In the genomic region with DNA sequence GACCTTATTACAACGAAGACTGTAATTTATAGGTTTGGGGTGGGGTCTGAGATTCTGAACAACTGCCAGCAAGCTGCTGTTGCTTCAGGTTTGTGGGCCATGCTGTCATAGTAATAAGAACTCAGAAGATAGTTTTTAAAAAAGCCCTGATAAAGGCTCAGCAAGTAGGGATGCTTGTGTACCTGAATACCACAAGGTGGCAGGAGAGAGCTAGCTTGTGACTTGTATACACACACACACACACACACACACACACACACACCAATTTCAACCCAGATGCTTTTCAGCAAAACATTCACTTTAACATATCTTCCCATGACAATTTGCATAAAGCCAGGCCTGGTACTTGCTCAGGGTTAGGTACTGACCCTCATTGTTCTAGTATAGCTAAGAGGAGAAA, we compare ENCODE assay signal across 11 mouse cellular contexts. TPM values are rescaled to one million over a fixed set of nuclear protein-coding genes. Genes with fewer than 3 reads are reported as not detected.
DNase-seq lines count a peak whose midpoint lies in the region; ATAC-seq and TF ChIP-seq lines count a peak whose summit lies in the region.
"Had no signal": no experiment of that assay in that cellular context is flagged by ENCODE, and none has a peak within 500 bp of the region (broad histone marks: within the 10 kb centered on the region; RNA-seq: fewer than 3 reads in every experiment).

No protein-coding gene starts in this region.

- no peak overlapping the region for H3K9ac ChIP-seq in embryonic facial prominence, embryonic 14.5 days (ENCODE audit: low read depth, low read length)
- H3K9ac ChIP-seq: embryonic facial prominence, embryonic 15.5 days; liver, embryonic 13.5 days had no signal

- H3K36me3 ChIP-seq in embryonic facial prominence, embryonic 14.5 days (ENCODE audit: control insufficient read depth, insufficient read depth, low read length), result no peaks in the 10 kb centered on the region
- H3K36me3 ChIP-seq: embryonic facial prominence, embryonic 15.5 days; liver, embryonic 13.5 days had no signal

- 51% methylated on average over 1 of the region's 1 CpGs for WGBS in cerebellum, adult 2 months
- WGBS in embryonic facial prominence, embryonic 14.5 days, result 32% methylated on average over 1 of the region's 1 CpGs

- DNase-seq in cerebellum, adult 2 months, result peak in 1 of 2 experiments; percentile 38
- no peak for DNase-seq in cerebellum, postnatal 4 days (ENCODE audit: low spot score in 2 of 2)
- peak; percentile 18 to 22 for DNase-seq in kidney, postnatal 36 days
- DNase-seq in kidney, adult 18-20 months, result no peak
- peak; percentile 55 for DNase-seq in A20 (ENCODE audit: low read depth, low spot score)
- DNase-seq in embryonic facial prominence, embryonic 14.5 days (ENCODE audit: low spot score), result peak; percentile 75
- no peak for DNase-seq in frontal cortex, postnatal 10 days (ENCODE audit: low spot score in 2 of 2)
- no peak for DNase-seq in natural killer cell, adult 2 months (ENCODE audit: low spot score in 2 of 2)
- DNase-seq: liver, embryonic 13.5 days had no signal

- no peak for ATAC-seq in embryonic facial prominence, embryonic 14.5 days (ENCODE audit: low read depth)

- 0 out of 2 replicates have a peak, but pooled peaks cover 3% of the 10 kb centered on the region for H3K9me3 ChIP-seq in embryonic facial prominence, embryonic 14.5 days (ENCODE audit: control insufficient read depth, low read length)
- H3K9me3 ChIP-seq: embryonic facial prominence, embryonic 15.5 days had no signal

- peak; percentile 56; the same call in 1 of the 2 replicates for TF ChIP-seq CTCF in cerebellum, adult 2 months (IDR thresholded peaks at IDR 0.05; ENCODE audit: borderline replicate concordance, insufficient read depth, low read depth, low read length)

- no peak overlapping the region for H3K27ac ChIP-seq in cerebellum, adult 2 months (ENCODE audit: insufficient read depth, low read length)
- no peak overlapping the region for H3K27ac ChIP-seq in embryonic facial prominence, embryonic 14.5 days (replicated peaks; ENCODE audit: low read depth, low read length)
- H3K27ac ChIP-seq: embryonic facial prominence, embryonic 15.5 days; liver, embryonic 13.5 days had no signal

- H3K4me1 ChIP-seq in cerebellum, adult 2 months (ENCODE audit: control insufficient read depth, insufficient read depth, low read length), result peaks cover 9% of the 10 kb centered on the region; the same call in 1 of the 2 replicates
- no peaks in the 10 kb centered on the region for H3K4me1 ChIP-seq in embryonic facial prominence, embryonic 14.5 days (ENCODE audit: control insufficient read depth, insufficient read depth, low read length)
- H3K4me1 ChIP-seq: embryonic facial prominence, embryonic 15.5 days; liver, embryonic 13.5 days had no signal

- H3K4me2 ChIP-seq in embryonic facial prominence, embryonic 14.5 days (ENCODE audit: low read depth, low read length), result no peak overlapping the region
- H3K4me2 ChIP-seq: embryonic facial prominence, embryonic 15.5 days; liver, embryonic 13.5 days had no signal

- no peaks in the 10 kb centered on the region for H3K27me3 ChIP-seq in cerebellum, adult 2 months (ENCODE audit: control insufficient read depth, insufficient read depth, low read length)
- H3K27me3 ChIP-seq in embryonic facial prominence, embryonic 14.5 days (replicated peaks; ENCODE audit: control insufficient read depth, insufficient read depth, low read length), result no peaks in the 10 kb centered on the region
- H3K27me3 ChIP-seq: liver, embryonic 13.5 days had no signal

- no peak for TF ChIP-seq POLR2A in cerebellum, adult 2 months (IDR thresholded peaks at IDR 0.05; ENCODE audit: borderline replicate concordance, insufficient read depth, low read length)

- no peak overlapping the region for H3K4me3 ChIP-seq in cerebellum, adult 2 months (replicated peaks; ENCODE audit: insufficient read depth, low read depth, low read length)
- no peak overlapping the region for H3K4me3 ChIP-seq in embryonic facial prominence, embryonic 14.5 days (ENCODE audit: low read depth, low read length)
- H3K4me3 ChIP-seq: embryonic facial prominence, embryonic 15.5 days; liver, embryonic 13.5 days had no signal

RNA-seq across cellular contexts. Expression of gene Rsl24d1, which starts 46.0 kb away (rescaled TPM):
- 62.7 and 73.7 TPM in 2 replicates for polyA plus RNA-seq in cerebellum, adult 2 months (2012; rRNA removed)
- polyA plus RNA-seq in embryonic facial prominence, embryonic 14.5 days (2014; fragmentation: Nextera tagmentation; extraction: Ambion mirVana), result 105 and 119 TPM in 2 replicates

RNA-seq across cellular contexts. Expression of gene Gm20509, which starts 57.0 kb away (rescaled TPM):
- 0.17 TPM in 1 of 2 replicates, not detected in the other for polyA plus RNA-seq in cerebellum, adult 2 months (2012; rRNA removed)
- not detected in 2 replicates for polyA plus RNA-seq in embryonic facial prominence, embryonic 14.5 days (2014; fragmentation: Nextera tagmentation; extraction: Ambion mirVana)
- polyA plus RNA-seq: embryonic facial prominence, embryonic 15.5 days; heart, embryonic 14.5 days; liver, embryonic 13.5 days had no signal

RNA-seq across cellular contexts. Expression of gene Khdc3, which starts 57.6 kb away (rescaled TPM):
- 0.44 and 0.51 TPM in 2 replicates for polyA plus RNA-seq in cerebellum, adult 2 months (2012; rRNA removed)
- 0.10 TPM in 1 of 2 replicates, not detected in the other for polyA plus RNA-seq in embryonic facial prominence, embryonic 14.5 days (2014; fragmentation: Nextera tagmentation; extraction: Ambion mirVana)
- polyA plus RNA-seq: embryonic facial prominence, embryonic 15.5 days; heart, embryonic 14.5 days had no signal

Comparison
In these comparisons a context has a peak if more than half of its experiments do, and no peak if none do; other contexts are left out.
1. DNase-seq: peak in kidney, postnatal 36 days (2 of 2), A20 (single experiment) and embryonic facial prominence, embryonic 14.5 days (single experiment); none in cerebellum, postnatal 4 days (0 of 2), kidney, adult 18-20 months (single experiment), frontal cortex, postnatal 10 days (0 of 2) and natural killer cell, adult 2 months (0 of 2).